ENCODE assay signal across 33 mouse cellular contexts in genomic region chr9:17645882-17646626, GRCm38 (mm10).
"Had no signal": no experiment of that assay in that cellular context is flagged by ENCODE, and none has a peak within 500 bp of the region (broad histone marks: within the 10 kb centered on the region; RNA-seq: fewer than 3 reads in every experiment).

No protein-coding gene starts in this region.

- DNase-seq: heart, adult 18-20 months; heart, adult 2 months; heart, postnatal 10 days; heart, postnatal 14 days; heart, postnatal 36 days; heart, postnatal 4 days; kidney, adult 11 months; kidney, adult 18-20 months; kidney, adult 2 months; kidney, adult 8-10 months; kidney, adult 9 months; kidney, postnatal 10 days; kidney, postnatal 14 days; kidney, postnatal 25 days; kidney, postnatal 36 days; kidney, postnatal 4 days; layer of hippocampus, adult 9-11 months; layer of hippocampus, postnatal 36 days had no signal

- H3K27ac ChIP-seq: heart, adult 2 months; heart, embryonic 10.5 days; heart, embryonic 13.5 days; heart, embryonic 15.5 days; hindbrain, embryonic 10.5 days; hindbrain, embryonic 12.5 days; hindbrain, embryonic 13.5 days; hindbrain, embryonic 14.5 days; hindbrain, embryonic 15.5 days; hindbrain, postnatal 0 days; kidney, embryonic 15.5 days; kidney, postnatal 0 days; layer of hippocampus, adult 2 months had no signal

- H3K4me1 ChIP-seq: heart, embryonic 10.5 days; heart, embryonic 12.5 days; heart, embryonic 13.5 days; heart, embryonic 15.5 days; hindbrain, embryonic 10.5 days; hindbrain, embryonic 12.5 days; hindbrain, embryonic 13.5 days; hindbrain, embryonic 15.5 days; kidney, embryonic 15.5 days had no signal

- ATAC-seq: hindbrain, embryonic 16.5 days; hindbrain, postnatal 0 days; inflammation-experienced regulatory T-cells, adult 6 months had no signal

- H3K9me3 ChIP-seq: heart, embryonic 10.5 days; heart, embryonic 12.5 days; heart, embryonic 13.5 days; heart, embryonic 15.5 days; hindbrain, embryonic 12.5 days; hindbrain, embryonic 13.5 days; hindbrain, embryonic 15.5 days; kidney, embryonic 15.5 days had no signal

- H3K36me3 ChIP-seq: heart, embryonic 10.5 days; heart, embryonic 12.5 days; heart, embryonic 13.5 days; heart, embryonic 15.5 days; hindbrain, embryonic 10.5 days; hindbrain, embryonic 12.5 days; hindbrain, embryonic 13.5 days; hindbrain, embryonic 15.5 days; kidney, embryonic 15.5 days had no signal

- H3K9ac ChIP-seq: heart, embryonic 12.5 days; heart, embryonic 13.5 days; heart, embryonic 15.5 days; hindbrain, embryonic 12.5 days; hindbrain, embryonic 13.5 days; hindbrain, embryonic 14.5 days; hindbrain, embryonic 15.5 days; kidney, embryonic 15.5 days had no signal

- H3K4me3 ChIP-seq: heart, adult 2 months; heart, embryonic 10.5 days; heart, embryonic 12.5 days; heart, embryonic 13.5 days; heart, embryonic 15.5 days; hindbrain, embryonic 10.5 days; hindbrain, embryonic 12.5 days; hindbrain, embryonic 13.5 days; hindbrain, embryonic 15.5 days; kidney, embryonic 15.5 days; layer of hippocampus, adult 2 months had no signal

- H3K4me2 ChIP-seq: heart, embryonic 12.5 days; heart, embryonic 13.5 days; heart, embryonic 15.5 days; hindbrain, embryonic 12.5 days; hindbrain, embryonic 13.5 days; hindbrain, embryonic 14.5 days; hindbrain, embryonic 15.5 days; kidney, embryonic 15.5 days had no signal

- H3K27me3 ChIP-seq: heart, embryonic 12.5 days; heart, embryonic 13.5 days; heart, embryonic 15.5 days; hindbrain, embryonic 12.5 days; hindbrain, embryonic 13.5 days; hindbrain, embryonic 15.5 days; kidney, embryonic 15.5 days had no signal
